Mouse (Mus musculus) limb, embryonic 11.5 days (tissue): ENCODE measurements around the gene Gm10300. TPM values are rescaled to one million over a fixed set of nuclear protein-coding genes. Genes with fewer than 3 reads are reported as not detected.

ENCODE experiments used
- ATAC-seq: fragments of 200-750 bp; cut with Nextera tagmentation; 2 replicates; pipeline ENCODE4 v1.8.0; 2017; ENCODE audit warnings: low read depth; ENCODE audit not compliant: insufficient number of reproducible peaks, low FRiP score, low TSS enrichment
- DNase-seq: peaks from one replicate; pipeline ENCODE4 v3.0.0-alpha.2; 2015; ENCODE audit warnings: low spot score
- H3K27ac ChIP-seq: fragments of 300-500 bp; sonication (generic); replicated peaks from 2 replicates; pipeline ENCODE4 v1.5.1; 2014; ENCODE audit warnings: low read depth, mild to moderate bottlenecking, low read length
- H3K27me3 ChIP-seq: fragments of 300-500 bp; sonication (generic); 2 replicates; pipeline ENCODE4 v1.6.1; 2014; ENCODE audit warnings: mild to moderate bottlenecking, low read length, mixed read lengths; ENCODE audit not compliant: control insufficient read depth, insufficient read depth
- H3K36me3 ChIP-seq: fragments of 300-500 bp; sonication (generic); 2 replicates; pipeline ENCODE4 v1.6.1; 2014; ENCODE audit warnings: mild to moderate bottlenecking, low read length, moderate library complexity, mixed read lengths; ENCODE audit not compliant: control insufficient read depth, insufficient read depth
- H3K4me1 ChIP-seq: fragments of 300-500 bp; sonication (generic); 2 replicates; pipeline ENCODE4 v1.6.1; 2014; ENCODE audit warnings: low read length, mixed read lengths; ENCODE audit not compliant: control insufficient read depth, insufficient read depth
- H3K4me2 ChIP-seq: fragments of 300-500 bp; sonication (generic); 2 replicates; pipeline ENCODE4 v1.6.1; 2014; ENCODE audit warnings: low read depth, mild to moderate bottlenecking, moderate library complexity; ENCODE audit not compliant: severe bottlenecking
- H3K4me3 ChIP-seq: fragments of 300-500 bp; sonication (generic); 2 replicates; pipeline ENCODE4 v1.5.1; 2014; ENCODE audit warnings: low read depth, low read length
- H3K9ac ChIP-seq: fragments of 300-500 bp; sonication (generic); 2 replicates; pipeline ENCODE4 v1.6.1; 2014; ENCODE audit warnings: mild to moderate bottlenecking, low read length
- H3K9me3 ChIP-seq: fragments of 300-500 bp; sonication (generic); 2 replicates; pipeline ENCODE4 v1.6.1; 2016; ENCODE audit warnings: low read length; ENCODE audit not compliant: control insufficient read depth
- WGBS: fragments of 180-500 bp; shearing (Covaris S2); extraction: QIAGEN DNeasy Blood & Tissue Kit; methylation state at CpG from one replicate; pipeline ENCODE4 v1.1.7; 2014; 5-methylcytosine and 5-hydroxymethylcytosine counted together
- polyA plus RNA-seq: library from polyadenylated mRNA; unstranded; fragments of >200 nt; fragmentation: Nextera tagmentation; extraction: Ambion mirVana; gene quantifications from 2 replicates; pipeline ENCODE4 v1.2.1, GENCODE M21; 2014

Gene Gm10300
- polyA plus RNA-seq, 1 experiment from 2014 or later = not detected

- H3K4me2 ChIP-seq = peak overlapping the region; percentile 84
- no peaks in the 10 kb centered on the region for H3K9me3 ChIP-seq
- DNase-seq (peak; percentile 94), ATAC-seq (peak; percentile 97)
- H3K4me1 ChIP-seq = peaks cover 7% of the 10 kb centered on the region
- H3K36me3 ChIP-seq = no peaks in the 10 kb centered on the region
- WGBS = under 1% methylated on average over 40 of the region's 46 CpGs
- H3K27ac ChIP-seq = peak overlapping the region; percentile 91
- H3K27me3 ChIP-seq = no peaks in the 10 kb centered on the region
- H3K9ac ChIP-seq = peak overlapping the region; percentile 95
- peak overlapping the region; percentile 86 for H3K4me3 ChIP-seq
These were observed 25.5 kb upstream of the Gm10300 start for GRCm38 (mm10) chr4:132048995-132049404.

GRCm38 (mm10) chr4:132049549-132050200 lies 24.8 kb upstream of the Gm10300 start:
- Histone ChIP-seq H3K9me3 (no peaks in the 10 kb centered on the region), H3K4me3 (peak overlapping the region; percentile 86), H3K36me3 (no peaks in the 10 kb centered on the region), H3K9ac (no peak overlapping the region; the same call in 1 of the 2 replicates), H3K27ac (no peak overlapping the region), H3K4me1 (peaks cover 7% of the 10 kb centered on the region), H3K27me3 (no peaks in the 10 kb centered on the region), H3K4me2 (peak overlapping the region; percentile 84)
- 12% methylated on average over 14 of the region's 15 CpGs for WGBS
- DNase-seq (no peak), ATAC-seq (no peak)

GRCm38 (mm10) chr4:132051321-132052275 lies 22.9 kb upstream of the Gm10300 start:
- Histone ChIP-seq H3K4me3 (no peak overlapping the region), H3K4me2 (no peak overlapping the region), H3K4me1 (peaks cover 7% of the 10 kb centered on the region; the same call in 1 of the 2 replicates), H3K9ac (no peak overlapping the region), H3K9me3 (no peaks in the 10 kb centered on the region), H3K27me3 (no peaks in the 10 kb centered on the region), H3K27ac (no peak overlapping the region), H3K36me3 (no peaks in the 10 kb centered on the region)
- ATAC-seq (no peak), DNase-seq (no peak)
- 79% methylated on average over 10 of the region's 10 CpGs for WGBS

- Histone ChIP-seq H3K4me2 (no peak overlapping the region), H3K9me3 (no peaks in the 10 kb centered on the region), H3K36me3 (no peaks in the 10 kb centered on the region), H3K9ac (no peak overlapping the region), H3K4me1 (no peaks in the 10 kb centered on the region), H3K4me3 (no peak overlapping the region), H3K27me3 (no peaks in the 10 kb centered on the region), H3K27ac (no peak overlapping the region)
- ATAC-seq (no peak), DNase-seq (no peak)
These were observed 17.2 kb upstream of the Gm10300 start for GRCm38 (mm10) chr4:132057311-132057710.

GRCm38 (mm10) chr4:132059541-132059940 lies 15.0 kb upstream of the Gm10300 start:
- Histone ChIP-seq H3K27me3 (no peaks in the 10 kb centered on the region), H3K4me1 (no peaks in the 10 kb centered on the region), H3K4me2 (no peak overlapping the region), H3K36me3 (no peaks in the 10 kb centered on the region), H3K4me3 (no peak overlapping the region), H3K9me3 (no peaks in the 10 kb centered on the region), H3K9ac (no peak overlapping the region), H3K27ac (no peak overlapping the region)
- WGBS = 94% methylated on average over 2 of the region's 2 CpGs
- ATAC-seq (no peak), DNase-seq (no peak)

DNA sequence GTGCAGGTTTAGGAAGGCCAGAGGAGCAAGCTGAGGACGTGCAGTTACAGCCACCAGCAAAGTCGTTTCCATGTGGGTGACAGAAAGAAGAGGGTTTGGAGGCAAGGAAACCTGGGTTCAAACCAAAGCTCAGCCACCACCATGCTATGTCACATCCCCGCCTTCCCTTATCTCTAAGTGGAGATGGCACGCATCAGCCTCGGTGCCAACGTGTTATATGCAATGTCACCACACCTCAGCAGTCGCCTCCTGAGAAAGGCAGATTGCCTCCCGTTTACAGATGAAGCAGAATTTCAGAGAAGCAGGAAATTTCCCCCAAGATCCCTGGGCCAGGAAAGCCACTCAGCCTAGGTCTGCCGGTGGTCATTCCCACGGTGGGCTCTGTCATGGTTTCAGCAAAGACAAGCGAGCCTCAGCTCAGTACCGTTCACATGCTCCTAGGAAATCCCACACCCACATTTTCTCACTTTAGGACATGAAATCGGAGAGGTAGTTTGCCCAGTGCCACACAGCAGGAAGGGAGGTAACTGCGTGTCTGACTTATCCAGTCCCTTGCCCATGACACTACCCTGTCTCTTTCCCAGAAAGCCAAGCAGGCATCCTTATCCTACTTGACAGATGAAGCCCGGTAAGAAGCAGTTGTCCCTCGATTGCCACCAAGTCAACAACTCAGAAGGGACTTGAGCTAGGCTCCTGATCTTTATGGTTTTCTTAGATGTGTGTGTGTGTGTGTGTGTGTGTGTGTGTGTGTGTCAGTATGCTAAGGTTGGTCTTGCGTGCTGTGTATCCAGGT lies 14.3 kb upstream of the Gm10300 start:
- H3K27me3 ChIP-seq = no peaks in the 10 kb centered on the region
- WGBS = 55% methylated on average over 17 of the region's 17 CpGs

GRCm38 (mm10) chr4:132062289-132062688 lies 12.2 kb upstream of the Gm10300 start:
- no peaks in the 10 kb centered on the region for H3K9me3 ChIP-seq
- H3K4me1 ChIP-seq = no peaks in the 10 kb centered on the region
- ATAC-seq (no peak), DNase-seq (no peak)
- no peaks in the 10 kb centered on the region for H3K27me3 ChIP-seq
- H3K36me3 ChIP-seq = no peaks in the 10 kb centered on the region
- H3K9ac ChIP-seq = no peak overlapping the region
- H3K27ac ChIP-seq = no peak overlapping the region
- no peak overlapping the region for H3K4me2 ChIP-seq
- WGBS = 76% methylated on average over 8 of the region's 8 CpGs
- H3K4me3 ChIP-seq = no peak overlapping the region

More for the DNA sequence above, 14.3 kb upstream of the Gm10300 start:
- Histone ChIP-seq H3K4me1 (no peaks in the 10 kb centered on the region), H3K9me3 (no peaks in the 10 kb centered on the region), H3K27ac (no peak overlapping the region), H3K9ac (no peak overlapping the region), H3K36me3 (no peaks in the 10 kb centered on the region), H3K4me2 (no peak overlapping the region), H3K4me3 (no peak overlapping the region)
- no peak for ATAC-seq
- DNase-seq = no peak
